Mouse (Mus musculus) bone marrow macrophage, adult 2 months (primary cell): ENCODE data around the gene Washc4.

Experiments used
- CTCF ChIP-seq: IDR thresholded peaks from 2 replicates; pipeline ENCODE4 v1.5.1; 2012; ENCODE audit warnings: low read depth, mild to moderate bottlenecking, low read length, moderate library complexity
- POLR2A ChIP-seq: IDR thresholded peaks from 2 replicates; pipeline ENCODE4 v1.6.1; 2012; ENCODE audit warnings: mild to moderate bottlenecking, low read depth, low read length, borderline replicate concordance

GRCm38 (mm10) chr10:83624841-83625240, 81.3 kb downstream of the Washc4 start:
- TF ChIP-seq CTCF (no peak), POLR2A (no peak)
